Mouse (Mus musculus): ENCODE data around the gene Cry2. TPM values are rescaled to one million over a fixed set of nuclear protein-coding genes. Genes with fewer than 3 reads are reported as not detected.

Cry2 gene
- polyA plus RNA-seq, 1 experiment from 2014 or later: 10.0 TPM

DNA sequence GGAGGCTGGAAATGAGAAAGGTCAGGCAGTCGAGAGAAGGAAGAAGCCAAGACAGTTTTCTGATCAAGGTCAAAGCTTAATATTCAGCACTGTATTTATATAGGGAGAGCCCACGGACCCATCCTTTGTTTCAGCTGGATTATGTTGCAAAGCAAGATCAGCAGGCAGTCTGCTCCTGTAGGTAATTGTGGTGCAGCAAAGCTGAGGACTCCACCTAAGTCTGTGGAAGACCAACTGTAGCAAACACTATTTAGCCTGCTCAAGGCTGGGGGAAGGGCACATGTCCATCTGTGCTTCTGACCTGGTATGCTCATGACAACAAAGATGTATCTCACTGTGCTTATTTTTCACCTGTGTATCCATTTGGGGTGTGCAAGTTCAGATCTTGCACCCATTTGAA, 41.9 kb upstream of the Cry2 start:
- no peak for ATAC-seq
- no peak overlapping the region for H3K4me2 ChIP-seq (replicated peaks; ENCODE audit: low read depth)
- WGBS: 68% methylated on average over 2 of the region's 2 CpGs
- TF ChIP-seq CTCF (IDR thresholded peaks at IDR 0.05; ENCODE audit: low read depth): no peak
- no peaks in the 10 kb centered on the region for H3K36me3 ChIP-seq (ENCODE audit: control insufficient read depth, insufficient read depth)
- no peaks in the 10 kb centered on the region for H3K4me1 ChIP-seq (replicated peaks; ENCODE audit: control insufficient read depth, insufficient read depth, low read length)
- no peak overlapping the region for H3K4me3 ChIP-seq (ENCODE audit: low read depth, low read length)
- no peaks in the 10 kb centered on the region for H3K9me3 ChIP-seq (ENCODE audit: control insufficient read depth)
- no peak overlapping the region for H3K27ac ChIP-seq (ENCODE audit: low read depth, low read length)
- H3K9ac ChIP-seq (ENCODE audit: low read depth, low read length): no peak overlapping the region
- H3K27me3 ChIP-seq (replicated peaks; ENCODE audit: control insufficient read depth, insufficient read depth, low read length): no peaks in the 10 kb centered on the region; the same call in 1 of the 2 replicates

DNA sequence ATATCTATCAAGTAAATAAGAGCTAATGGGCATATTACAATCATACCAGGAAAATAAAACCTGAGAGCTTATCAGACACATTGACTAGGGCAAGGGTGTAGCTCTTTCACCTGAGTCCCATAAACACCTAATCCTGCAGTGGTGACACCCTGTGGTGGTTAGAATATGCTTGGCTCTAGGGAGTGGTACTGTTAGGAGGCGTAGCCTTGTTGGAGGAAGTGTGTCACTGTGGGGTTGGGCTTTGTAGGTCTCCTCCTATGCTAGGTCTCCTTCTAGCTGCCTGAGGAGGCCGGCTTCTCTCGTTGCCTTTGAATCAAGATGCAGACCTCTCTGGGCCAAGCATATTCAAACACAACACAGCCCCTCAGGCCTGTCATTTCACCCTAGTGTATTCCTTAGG, 41.1 kb upstream of the Cry2 start:
- Histone ChIP-seq H3K36me3 (ENCODE audit: control insufficient read depth, insufficient read depth) (no peaks in the 10 kb centered on the region), H3K27ac (ENCODE audit: low read depth, low read length) (no peak overlapping the region)
- 75% methylated on average over 3 of the region's 3 CpGs for WGBS

DNA sequence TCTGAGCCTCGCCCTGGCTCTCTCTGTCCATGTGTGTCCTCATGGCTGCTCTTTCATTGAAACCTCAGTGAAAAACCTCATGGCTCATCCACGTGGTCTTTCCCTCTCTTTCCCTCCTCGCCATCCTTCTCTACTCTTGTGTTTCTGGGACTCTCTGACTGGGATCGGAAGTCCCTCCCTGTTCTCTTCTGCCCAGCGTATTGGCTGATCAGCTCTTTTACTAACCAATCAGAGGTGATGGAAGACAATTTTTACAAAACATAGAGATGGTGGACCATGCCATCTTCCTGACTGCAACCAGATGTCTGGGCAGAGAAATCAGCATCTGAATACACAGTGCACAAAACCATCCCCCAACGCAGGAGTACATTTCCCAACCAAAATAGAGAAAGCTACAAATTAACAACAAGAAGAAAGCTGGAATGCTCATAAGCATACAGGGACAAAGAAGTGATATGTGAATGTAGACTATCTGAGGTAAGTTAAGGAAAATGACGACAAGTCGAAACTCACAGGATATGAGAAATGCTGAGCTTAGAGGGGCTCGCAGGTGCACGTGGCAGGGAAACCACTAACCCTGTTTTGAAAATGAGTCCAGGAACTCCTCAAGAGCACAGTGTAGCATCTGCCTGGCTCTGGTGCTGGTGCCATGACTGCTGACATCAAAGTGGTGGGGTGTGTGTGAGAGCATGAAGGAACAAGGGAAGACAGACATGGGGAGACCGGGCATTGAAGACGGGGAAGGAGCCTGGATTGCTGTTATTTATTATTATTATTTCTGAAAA, 38.2 kb upstream of the Cry2 start:
- WGBS: 83% methylated on average over 12 of the region's 12 CpGs
- no peak overlapping the region for H3K4me2 ChIP-seq (replicated peaks; ENCODE audit: low read depth)
- no peaks in the 10 kb centered on the region for H3K36me3 ChIP-seq (ENCODE audit: control insufficient read depth, insufficient read depth)
- H3K4me1 ChIP-seq (replicated peaks; ENCODE audit: control insufficient read depth, insufficient read depth, low read length): 0 out of 2 replicates have a peak, but pooled peaks cover 3% of the 10 kb centered on the region
- H3K4me3 ChIP-seq (ENCODE audit: low read depth, low read length): no peak overlapping the region
- no peak overlapping the region for H3K9ac ChIP-seq (ENCODE audit: low read depth, low read length)
- ATAC-seq: no peak
- no peak for TF ChIP-seq CTCF (IDR thresholded peaks at IDR 0.05; ENCODE audit: low read depth)
- no peaks in the 10 kb centered on the region; the same call in 1 of the 2 replicates for H3K27me3 ChIP-seq (replicated peaks; ENCODE audit: control insufficient read depth, insufficient read depth, low read length)
- H3K9me3 ChIP-seq (ENCODE audit: control insufficient read depth): no peaks in the 10 kb centered on the region
- no peak overlapping the region for H3K27ac ChIP-seq (ENCODE audit: low read depth, low read length)

More for the DNA sequence above, 41.1 kb upstream of the Cry2 start:
- Histone ChIP-seq H3K4me1 (replicated peaks; ENCODE audit: control insufficient read depth, insufficient read depth, low read length) (no peaks in the 10 kb centered on the region), H3K4me2 (replicated peaks; ENCODE audit: low read depth) (no peak overlapping the region), H3K9me3 (ENCODE audit: control insufficient read depth) (no peaks in the 10 kb centered on the region), H3K4me3 (ENCODE audit: low read depth, low read length) (no peak overlapping the region), H3K9ac (ENCODE audit: low read depth, low read length) (no peak overlapping the region), H3K27me3 (replicated peaks; ENCODE audit: control insufficient read depth, insufficient read depth, low read length) (no peaks in the 10 kb centered on the region; the same call in 1 of the 2 replicates)
- peak; percentile 33; the same call in 1 of the 2 replicates for TF ChIP-seq CTCF (IDR thresholded peaks at IDR 0.05; ENCODE audit: low read depth)
- ATAC-seq: peak; percentile 66

DNA sequence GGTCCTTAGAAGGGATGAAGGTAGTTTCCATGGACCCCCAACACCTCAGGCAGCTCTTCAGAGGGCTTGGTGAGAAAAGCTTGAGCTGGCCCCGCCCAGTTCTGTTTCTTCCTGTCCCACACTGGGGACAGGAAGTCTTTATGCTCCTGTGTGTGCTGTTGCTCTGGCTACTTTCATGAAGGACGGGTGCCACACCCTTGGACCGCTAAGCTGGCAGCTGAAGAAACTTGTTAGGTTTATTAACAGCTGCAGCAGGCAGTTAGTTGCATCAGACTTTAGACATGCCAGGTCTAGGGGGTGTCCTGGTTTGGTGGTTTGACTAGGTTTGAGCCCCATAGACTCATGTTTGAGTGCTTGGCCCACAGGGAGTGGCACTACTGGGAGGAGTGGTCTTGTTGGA, 30.8 kb upstream of the Cry2 start:
- 45% methylated on average over 3 of the region's 3 CpGs for WGBS
- no peak overlapping the region for H3K27ac ChIP-seq (ENCODE audit: low read depth, low read length)
- no peak overlapping the region for H3K4me2 ChIP-seq (replicated peaks; ENCODE audit: low read depth)
- no peaks in the 10 kb centered on the region for H3K27me3 ChIP-seq (replicated peaks; ENCODE audit: control insufficient read depth, insufficient read depth, low read length)
- H3K4me1 ChIP-seq (replicated peaks; ENCODE audit: control insufficient read depth, insufficient read depth, low read length): 0 out of 2 replicates have a peak, but pooled peaks cover 7% of the 10 kb centered on the region
- no peak overlapping the region for H3K9ac ChIP-seq (ENCODE audit: low read depth, low read length)
- peak; percentile 42 for ATAC-seq
- H3K9me3 ChIP-seq (ENCODE audit: control insufficient read depth): no peaks in the 10 kb centered on the region
- H3K4me3 ChIP-seq (ENCODE audit: low read depth, low read length): no peak overlapping the region
- TF ChIP-seq CTCF (IDR thresholded peaks at IDR 0.05; ENCODE audit: low read depth): no peak
- H3K36me3 ChIP-seq (ENCODE audit: control insufficient read depth, insufficient read depth): no peaks in the 10 kb centered on the region

DNA sequence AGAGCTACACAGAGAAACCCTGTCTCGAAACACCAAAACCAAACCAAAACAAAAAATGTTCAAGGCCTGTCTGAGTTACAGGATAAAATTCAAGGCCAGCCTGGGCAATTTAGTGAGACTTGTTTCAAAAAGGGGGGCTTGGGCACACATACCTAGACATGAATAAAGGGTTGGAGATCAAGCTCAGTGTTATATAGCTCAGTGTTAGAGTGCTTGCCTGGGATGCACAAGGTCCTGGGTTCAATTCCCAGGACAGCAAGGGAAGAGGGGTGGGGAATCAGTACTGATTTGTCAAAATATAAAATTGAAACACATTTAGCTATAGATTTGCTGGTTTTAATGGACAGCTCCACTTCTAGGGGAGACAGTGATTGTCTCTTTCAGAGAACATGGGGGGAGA, 27.4 kb upstream of the Cry2 start:
- H3K4me3 ChIP-seq (ENCODE audit: low read depth, low read length): no peak overlapping the region
- no peak overlapping the region for H3K4me2 ChIP-seq (replicated peaks; ENCODE audit: low read depth)
- H3K27ac ChIP-seq (ENCODE audit: low read depth, low read length): no peak overlapping the region
- no peaks in the 10 kb centered on the region for H3K27me3 ChIP-seq (replicated peaks; ENCODE audit: control insufficient read depth, insufficient read depth, low read length)
- no peak for ATAC-seq
- no peak for TF ChIP-seq CTCF (IDR thresholded peaks at IDR 0.05; ENCODE audit: low read depth)
- H3K4me1 ChIP-seq (replicated peaks; ENCODE audit: control insufficient read depth, insufficient read depth, low read length): peaks cover 19% of the 10 kb centered on the region; the same call in 1 of the 2 replicates
- H3K36me3 ChIP-seq (ENCODE audit: control insufficient read depth, insufficient read depth): no peaks in the 10 kb centered on the region
- H3K9ac ChIP-seq (ENCODE audit: low read depth, low read length): no peak overlapping the region
- 94% methylated on average over 1 of the region's 1 CpGs for WGBS
- H3K9me3 ChIP-seq (ENCODE audit: control insufficient read depth): no peaks in the 10 kb centered on the region

DNA sequence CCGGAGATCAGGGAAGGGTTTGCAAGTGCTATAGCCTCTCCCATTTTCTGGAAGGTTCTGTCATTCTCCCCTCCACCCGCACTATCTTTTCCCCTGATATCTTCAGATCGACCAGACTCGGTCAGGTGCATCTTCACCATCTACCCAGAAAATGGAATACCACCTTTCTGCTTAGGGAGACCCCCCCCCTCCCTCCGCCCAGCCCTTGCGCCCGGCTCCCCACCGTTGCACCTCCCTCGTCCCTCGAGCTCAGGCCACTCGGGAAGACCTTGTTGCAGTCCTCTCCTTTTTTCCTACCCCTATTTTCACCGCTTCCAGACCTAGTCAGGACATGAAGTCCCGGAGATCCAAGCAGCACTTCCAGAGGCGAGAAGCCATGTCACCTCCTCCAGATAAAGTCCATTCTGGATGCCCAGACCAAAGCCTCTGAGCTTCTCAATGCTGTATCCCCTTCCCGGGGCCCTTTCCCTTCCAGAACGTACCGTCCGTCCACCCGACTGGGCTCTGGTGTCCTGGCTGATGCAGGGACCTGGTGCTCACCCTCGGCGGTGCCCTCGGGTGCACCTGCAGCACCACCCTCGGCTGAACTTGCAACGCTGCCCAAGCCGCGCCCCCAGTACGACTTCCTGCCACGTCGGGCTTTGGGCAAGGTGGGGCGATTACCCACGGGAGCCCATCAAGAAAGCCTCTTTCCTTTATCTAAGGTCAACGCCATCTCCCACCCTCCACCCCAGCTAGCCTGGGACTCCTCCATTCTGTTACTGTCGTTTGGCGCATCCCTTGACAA, 26.3 kb upstream of the Cry2 start, which contains the start of gene Slc35c1:
TSS of gene Slc35c1 (minus strand) at position 618 of the 787 bp plus-strand sequence.
- TF ChIP-seq CTCF (IDR thresholded peaks at IDR 0.05; ENCODE audit: low read depth): no peak
- H3K27me3 ChIP-seq (replicated peaks; ENCODE audit: control insufficient read depth, insufficient read depth, low read length): no peaks in the 10 kb centered on the region
- H3K4me1 ChIP-seq (replicated peaks; ENCODE audit: control insufficient read depth, insufficient read depth, low read length): peaks cover 19% of the 10 kb centered on the region; the same call in 1 of the 2 replicates
- H3K4me3 ChIP-seq (ENCODE audit: low read depth, low read length): peak within 1 kb of the TSS; percentile 71
- H3K9ac ChIP-seq (ENCODE audit: low read depth, low read length): peak within 1 kb of the TSS; percentile 57
- ATAC-seq: peak; percentile 44
- peaks cover under 1% of the 10 kb centered on the region; the same call in 1 of the 2 replicates for H3K36me3 ChIP-seq (ENCODE audit: control insufficient read depth, insufficient read depth)
- H3K9me3 ChIP-seq (ENCODE audit: control insufficient read depth): no peaks in the 10 kb centered on the region
- H3K4me2 ChIP-seq (replicated peaks; ENCODE audit: low read depth): peak within 1 kb of the TSS; percentile 95
- H3K27ac ChIP-seq (ENCODE audit: low read depth, low read length): peak within 1 kb of the TSS; percentile 78
- WGBS: 2% methylated on average over 34 of the region's 34 CpGs
